Mouse (Mus musculus): ENCODE data around the gene Mpv17l. TPM values are rescaled to one million over a fixed set of nuclear protein-coding genes. Genes with fewer than 3 reads are reported as not detected.
"Not testable (repeated sequence)": the region's sequence is repeated elsewhere in the genome, so short reads cannot be mapped to it uniquely, and the experiment has no call there.

The Mpv17l gene
- total RNA-seq (2021): under 1 TPM; 0.50 to 0.85 TPM
- long read RNA-seq, experiment 1: 0 reads
- long read RNA-seq, experiment 2, partial matches to known transcripts: 0 of 3 reads
- long read RNA-seq, experiment 2, other reads (novel, unspliced or antisense): 0 of 3 reads

- peak; percentile 96 for DNase-seq (ENCODE audit: low spot score)
These were observed at the start of gene Mpv17l, which contains the start of gene Pdxdc1 for GRCm38 (mm10) chr16:13902888-13903483. Gene Mpv17l (plus strand): TSS chr16:13903161. Gene Pdxdc1 (minus strand): TSS chr16:13903131.

GRCm38 (mm10) chr16:13853886-13854285 lies 49.1 kb upstream of the Mpv17l start:
- no peak for DNase-seq (ENCODE audit: low spot score)

- DNase-seq (ENCODE audit: low spot score): no peak
These were observed 36.9 kb upstream of the Mpv17l start for GRCm38 (mm10) chr16:13866076-13866475.

GRCm38 (mm10) chr16:13866616-13867015 lies 36.3 kb upstream of the Mpv17l start:
- no peak for DNase-seq (ENCODE audit: low spot score)

GRCm38 (mm10) chr16:13867406-13867805 lies 35.6 kb upstream of the Mpv17l start:
- DNase-seq (ENCODE audit: low spot score): not testable (repeated sequence)

DNA sequence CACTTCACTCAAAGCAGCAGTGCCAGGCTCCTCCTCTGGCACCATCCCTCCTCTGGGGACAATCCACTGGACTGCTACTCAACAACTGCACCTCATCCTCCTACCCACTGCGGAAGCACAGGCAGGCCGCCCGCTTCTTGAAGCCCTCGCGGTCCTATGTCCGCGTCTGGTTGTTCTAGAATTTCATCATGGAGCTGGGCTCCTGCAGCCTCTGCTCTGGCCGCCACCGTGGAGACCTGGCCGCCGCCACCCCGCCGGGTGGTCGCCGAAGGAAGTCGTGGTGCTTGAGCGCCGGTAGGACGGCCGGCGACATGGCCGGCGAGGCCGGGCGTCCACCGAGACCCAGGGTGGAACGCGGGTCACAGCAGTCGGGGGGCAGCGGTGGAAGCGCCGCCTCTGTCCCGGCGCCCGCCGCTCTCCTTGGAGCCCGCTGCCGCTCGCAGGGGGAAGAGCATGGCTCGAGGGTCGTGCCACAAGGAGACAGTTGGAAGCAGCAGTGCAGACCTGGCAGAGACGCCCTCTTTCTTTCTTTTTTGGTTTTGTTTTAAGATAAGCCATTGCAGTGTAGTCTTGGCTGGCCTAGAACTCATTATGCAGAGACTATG lies 34.9 kb upstream of the Mpv17l start:
- DNase-seq (ENCODE audit: low spot score): no peak

DNA sequence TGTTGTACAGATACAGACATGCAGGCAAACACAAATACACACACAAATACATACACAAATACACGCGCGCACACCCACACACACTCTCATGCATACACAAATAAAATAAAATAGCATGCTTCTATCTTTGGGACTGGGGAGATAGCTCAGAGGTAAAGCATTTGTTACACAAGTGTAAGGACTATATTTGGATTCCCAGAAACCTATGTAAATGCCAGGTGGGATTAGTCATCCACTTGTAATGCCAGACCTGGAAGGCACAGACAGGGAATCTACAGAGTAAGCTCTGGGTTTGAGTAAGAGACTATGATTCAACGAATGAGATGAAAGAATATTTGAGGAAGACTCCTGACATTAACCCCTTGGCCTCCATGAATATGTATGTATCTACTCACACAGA lies 27.5 kb upstream of the Mpv17l start:
- DNase-seq (ENCODE audit: low spot score): no peak

- DNase-seq (ENCODE audit: low spot score): no peak
These were observed 19.7 kb upstream of the Mpv17l start for GRCm38 (mm10) chr16:13883094-13883774.

GRCm38 (mm10) chr16:13890449-13890848 lies 12.5 kb upstream of the Mpv17l start:
- no peak for DNase-seq (ENCODE audit: low spot score)

DNA sequence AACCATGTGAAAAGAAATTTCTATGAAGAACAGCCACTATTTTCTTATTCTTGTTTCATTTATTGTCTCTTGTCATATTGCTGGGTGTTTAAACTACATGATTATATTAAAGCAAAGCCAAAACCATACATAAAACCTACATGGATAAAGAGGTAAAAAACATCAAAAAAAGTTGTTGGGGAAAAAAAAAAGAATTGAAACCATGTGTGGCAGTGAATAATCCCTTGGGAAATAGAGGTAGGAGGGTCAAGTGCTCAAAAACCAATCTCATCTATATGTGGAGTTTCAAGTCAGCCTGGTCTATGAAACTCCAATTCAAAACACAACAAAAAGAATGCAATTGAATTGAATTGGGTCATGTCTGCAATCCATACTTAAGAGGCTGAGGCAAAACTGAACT lies 10.1 kb upstream of the Mpv17l start:
- no peak for DNase-seq (ENCODE audit: low spot score)

DNA sequence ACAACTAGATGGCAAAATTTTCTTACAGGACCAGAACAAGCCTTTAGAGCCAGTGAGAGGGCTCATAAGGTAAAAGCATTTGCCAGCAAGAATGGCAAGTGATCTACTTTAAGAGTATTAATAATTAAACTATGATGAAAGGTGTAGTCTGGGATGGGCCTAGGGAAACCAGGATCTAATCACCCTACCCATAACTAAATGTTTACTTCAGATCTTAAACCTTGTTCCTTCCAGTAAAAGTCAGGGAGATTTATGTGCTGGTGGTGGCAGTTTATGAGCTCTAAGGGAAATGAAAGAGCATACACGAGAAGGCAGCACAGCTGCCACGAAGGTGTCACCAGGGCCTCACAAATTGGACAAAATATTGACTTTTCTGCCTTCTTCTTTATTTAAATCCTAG lies 8.9 kb upstream of the Mpv17l start:
- DNase-seq (ENCODE audit: low spot score): no peak

DNA sequence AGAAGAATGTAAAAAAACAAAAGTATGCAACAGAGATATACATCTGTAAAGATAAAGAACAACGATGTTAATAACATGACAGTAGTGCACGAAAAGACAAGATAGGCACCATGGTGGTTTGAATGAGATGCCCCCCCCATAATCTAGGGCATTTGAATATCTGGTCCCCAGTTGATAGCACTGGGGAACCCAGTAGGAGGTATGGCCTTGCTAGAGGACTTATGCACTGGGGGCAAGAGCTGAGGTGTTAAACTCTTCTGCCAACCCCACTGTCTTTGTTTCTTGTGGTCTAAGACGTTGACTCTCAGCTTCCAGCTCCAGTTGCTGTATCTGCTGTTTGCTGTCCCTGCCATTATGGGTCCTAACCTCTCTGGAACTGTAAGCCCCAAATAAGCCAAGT lies 7.2 kb upstream of the Mpv17l start:
- DNase-seq (ENCODE audit: low spot score): no peak

- DNase-seq (ENCODE audit: low spot score): no peak
These were observed 6.6 kb upstream of the Mpv17l start for GRCm38 (mm10) chr16:13896357-13896756.

DNA sequence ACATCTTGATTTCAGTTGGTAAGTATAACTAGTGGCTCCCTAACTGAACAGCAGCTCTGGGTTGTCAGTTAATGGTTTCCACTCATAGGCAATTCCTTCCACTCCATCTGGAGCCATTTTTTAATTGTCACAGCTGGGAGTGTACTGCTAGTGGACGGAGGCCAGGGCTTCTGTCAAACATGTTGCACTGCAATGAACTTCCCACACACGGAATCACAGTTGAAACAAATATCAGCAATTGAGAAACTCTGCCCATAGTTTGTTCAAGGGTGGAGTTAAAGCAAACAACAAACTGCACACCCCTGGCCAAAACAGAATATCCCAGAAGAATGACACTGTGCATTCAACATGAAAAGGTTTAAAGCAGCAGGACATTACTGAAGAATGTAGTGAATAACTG lies 4.0 kb upstream of the Mpv17l start:
- no peak for DNase-seq (ENCODE audit: low spot score)

DNA sequence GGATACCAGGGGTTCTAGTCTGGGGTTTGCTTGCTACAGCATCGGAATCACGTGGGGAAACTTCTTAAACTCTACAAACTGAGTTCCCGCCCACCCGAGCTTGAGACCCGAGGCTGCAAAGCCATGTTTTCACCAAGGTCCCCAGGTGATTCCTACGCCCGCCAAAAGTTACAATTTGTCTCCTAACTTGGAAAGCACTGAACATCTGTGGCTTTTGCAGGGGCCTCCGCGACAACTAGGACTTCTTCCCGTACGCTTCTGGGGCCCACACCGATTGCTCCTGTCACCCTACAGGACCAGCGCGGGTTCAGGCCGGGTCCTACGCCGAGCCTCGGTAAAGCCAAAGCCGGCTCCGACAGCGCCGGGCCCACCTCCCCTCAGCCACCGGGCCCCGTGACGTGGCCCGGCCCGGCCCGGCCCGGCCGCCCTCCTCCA lies 547 bp upstream of the Mpv17l start:
- DNase-seq (ENCODE audit: low spot score): no peak

DNA sequence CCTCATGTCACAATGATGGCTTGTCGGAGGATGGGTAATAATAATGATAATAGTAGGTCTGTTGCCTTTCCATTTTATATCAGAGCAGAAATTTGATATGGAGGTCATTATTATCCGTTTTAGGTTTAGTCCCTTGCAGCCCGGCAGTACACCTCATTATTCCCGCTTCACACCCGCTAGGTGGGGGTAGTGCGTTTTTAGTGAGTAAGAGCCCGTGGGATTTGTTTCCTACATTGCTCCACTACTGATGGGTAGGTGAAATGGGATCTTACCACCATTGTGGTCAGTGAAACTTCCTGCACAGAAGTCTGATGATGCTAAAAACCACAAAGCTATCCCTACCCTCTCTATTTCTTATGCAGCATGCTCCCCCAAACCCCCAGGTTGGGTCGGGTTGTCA lies 527 bp downstream of the Mpv17l start:
- no peak for DNase-seq (ENCODE audit: low spot score)

- no peak for DNase-seq (ENCODE audit: low spot score)
These were observed 4.3 kb downstream of the Mpv17l start for GRCm38 (mm10) chr16:13907297-13907696.

GRCm38 (mm10) chr16:13920093-13920492 lies 17.1 kb downstream of the Mpv17l start:
- DNase-seq (ENCODE audit: low spot score): no peak

DNA sequence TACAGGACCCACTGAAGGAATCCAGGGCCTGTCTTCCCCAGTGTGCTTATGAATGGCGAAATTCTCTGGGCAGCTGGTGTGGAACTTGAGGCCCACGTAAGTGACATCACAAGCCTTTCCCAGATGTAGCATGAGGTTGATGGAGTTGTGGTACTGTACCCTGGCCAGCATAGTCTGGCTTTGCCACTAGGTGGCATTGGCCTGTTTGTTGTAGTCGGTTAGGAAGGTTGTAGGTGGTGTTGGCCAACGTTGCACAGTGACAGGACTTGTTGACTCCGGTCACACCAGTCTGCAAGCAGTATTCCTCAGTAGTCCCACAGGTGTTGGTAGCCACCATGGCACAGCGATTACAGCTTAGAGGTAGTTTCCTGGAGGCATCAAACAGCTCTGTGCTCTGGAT lies 18.1 kb downstream of the Mpv17l start:
- DNase-seq (ENCODE audit: low spot score): no peak

GRCm38 (mm10) chr16:13921781-13922180 lies 18.8 kb downstream of the Mpv17l start:
- DNase-seq (ENCODE audit: low spot score): no peak

DNA sequence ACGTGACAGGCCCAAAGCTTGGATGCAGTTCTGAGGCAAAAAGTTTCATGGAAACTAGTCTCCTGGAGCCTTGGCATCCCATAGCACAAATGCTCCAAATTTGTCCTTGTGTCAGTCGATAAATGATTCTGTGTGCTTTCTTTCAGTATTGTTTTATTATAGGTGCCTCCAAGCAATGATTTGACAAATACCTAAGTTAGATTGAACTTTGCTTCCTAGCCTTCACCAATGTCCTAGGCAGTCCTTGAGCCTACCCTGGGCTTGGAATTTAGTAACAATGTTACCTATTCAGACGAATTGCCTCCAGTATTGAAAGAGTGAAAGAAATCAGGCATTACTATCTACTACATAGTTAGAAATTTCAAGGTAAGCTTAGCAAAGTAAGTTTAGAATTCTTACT lies 19.5 kb downstream of the Mpv17l start:
- not testable (repeated sequence) for DNase-seq (ENCODE audit: low spot score)

- DNase-seq (ENCODE audit: low spot score): not testable (repeated sequence)
These were observed 20.0 kb downstream of the Mpv17l start for GRCm38 (mm10) chr16:13922966-13923365.

Measured in gastrocnemius, adult 18-20 months (tissue).